Mouse (Mus musculus): ENCODE results near the gene Meis1.

Meis1 gene

DNA sequence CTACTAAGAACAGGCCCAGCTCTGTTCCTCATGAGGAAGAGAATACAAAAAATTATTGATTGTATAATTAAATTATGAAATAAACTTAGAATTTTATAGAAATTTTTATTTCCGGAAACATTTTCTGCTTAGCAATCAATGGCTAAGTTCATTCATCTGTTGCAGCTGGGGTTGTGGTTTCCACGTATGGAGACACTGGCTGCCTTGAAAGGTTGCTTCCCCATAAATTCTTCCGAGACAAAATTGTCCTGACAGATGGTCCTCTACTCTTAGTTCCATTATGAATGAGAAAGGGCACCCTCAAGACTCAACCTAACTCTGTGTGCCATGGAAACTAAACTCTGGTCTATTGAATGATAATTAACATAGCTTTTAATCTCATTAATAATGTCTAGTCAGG lies 111.9 kb downstream of the Meis1 start:
- no peak for DNase-seq (ENCODE audit: low spot score in 2 of 2)

DNA sequence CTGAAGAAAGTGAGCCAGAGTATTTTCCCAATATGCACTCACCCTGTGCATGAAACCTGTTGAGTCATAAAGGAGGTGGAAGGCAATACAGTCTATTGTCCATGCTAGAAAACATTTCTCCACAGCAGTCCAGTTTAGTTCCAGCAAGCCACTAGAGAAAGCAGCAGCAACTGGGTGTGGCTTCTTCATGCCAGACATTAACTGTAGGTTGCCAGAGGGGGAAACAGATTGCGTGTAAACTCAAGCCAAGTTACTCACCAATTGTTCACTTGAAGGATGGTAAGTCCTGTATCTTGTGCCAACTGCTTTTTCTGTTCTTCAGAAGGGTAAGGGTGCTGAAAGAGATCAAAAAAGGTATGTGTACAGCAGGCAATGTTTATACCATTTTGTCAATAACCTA lies 113.4 kb downstream of the Meis1 start:
- no peak for DNase-seq (ENCODE audit: low spot score in 2 of 2)

DNA sequence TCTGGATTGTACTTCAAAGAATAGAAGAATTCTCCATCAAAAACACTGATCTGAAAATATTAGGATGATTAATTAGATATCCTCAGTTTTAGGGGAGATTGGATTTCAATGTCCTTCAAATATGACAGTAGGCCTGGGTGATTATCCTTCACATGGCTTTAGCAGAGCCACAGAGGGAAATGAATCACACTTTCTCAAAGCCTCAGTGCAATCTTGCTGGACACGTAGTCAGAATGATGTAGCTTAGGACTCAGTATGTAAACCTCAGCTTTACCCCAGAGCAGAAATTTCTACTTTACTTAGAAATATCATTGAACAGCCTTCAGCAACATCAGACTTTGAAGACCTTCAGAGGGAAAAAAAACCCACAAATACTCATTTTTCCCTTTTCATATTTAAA lies 113.9 kb downstream of the Meis1 start:
- no peak for DNase-seq (ENCODE audit: low spot score in 2 of 2)

DNA sequence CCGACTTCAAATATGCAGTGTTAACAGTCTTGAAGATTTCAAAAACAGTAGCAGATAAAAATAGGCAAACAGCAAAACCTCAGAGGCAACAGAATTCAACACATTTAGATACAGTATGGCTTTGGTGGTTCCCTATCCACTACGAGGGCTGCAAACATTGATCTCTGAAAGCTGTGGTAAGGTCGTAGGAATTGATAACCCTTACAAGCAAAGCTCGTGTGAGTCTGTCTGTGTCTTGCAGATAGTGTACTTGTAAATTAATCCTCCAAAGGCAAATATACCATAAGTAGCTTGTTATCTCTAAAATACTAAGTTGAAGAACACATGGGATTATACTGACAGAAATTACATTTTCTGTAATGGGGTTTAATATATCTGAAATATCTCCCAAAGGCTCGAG lies 114.5 kb downstream of the Meis1 start:
- no peak for DNase-seq (ENCODE audit: low spot score in 2 of 2)

DNA sequence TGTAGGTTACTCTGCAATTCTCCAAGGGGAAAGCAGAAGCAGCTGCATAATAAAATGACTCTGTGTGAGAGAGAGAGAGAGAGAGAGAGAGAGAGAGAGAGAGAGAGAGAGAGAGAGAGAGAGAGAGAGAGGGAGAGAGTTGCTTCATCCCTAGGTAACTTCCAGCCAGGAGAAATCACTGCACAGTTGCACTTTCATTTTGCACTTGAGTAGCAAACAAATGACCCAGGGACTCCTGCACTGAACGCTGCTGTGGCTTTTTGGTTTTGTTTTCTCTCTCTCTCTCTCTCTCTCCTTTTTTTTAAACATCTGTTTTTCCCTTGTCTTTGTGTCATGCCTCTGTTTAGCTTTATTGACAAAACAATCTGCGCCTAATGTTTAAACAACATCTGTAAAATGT lies 118.3 kb downstream of the Meis1 start:
- no peak for DNase-seq (ENCODE audit: low spot score in 2 of 2)

DNA sequence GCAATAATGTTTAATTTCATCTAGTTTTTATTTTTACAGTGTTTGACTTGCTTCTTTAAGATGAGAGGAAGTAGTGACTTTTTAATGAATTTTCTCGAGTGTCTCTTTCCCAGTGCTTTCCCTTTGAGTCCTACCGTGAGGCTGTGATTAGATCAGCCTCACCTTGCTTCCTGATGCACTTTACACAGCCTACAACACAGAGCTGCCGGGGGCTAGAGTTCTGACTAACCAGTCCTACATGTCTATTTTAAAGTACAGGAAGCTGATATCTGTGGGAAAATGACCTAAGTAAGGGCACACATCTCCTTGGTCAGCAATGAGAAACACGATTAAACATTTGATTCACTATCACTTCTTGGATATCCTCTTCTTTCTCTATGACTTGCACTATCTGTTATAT lies 119.9 kb downstream of the Meis1 start:
- no peak for DNase-seq (ENCODE audit: low spot score in 2 of 2)

DNA sequence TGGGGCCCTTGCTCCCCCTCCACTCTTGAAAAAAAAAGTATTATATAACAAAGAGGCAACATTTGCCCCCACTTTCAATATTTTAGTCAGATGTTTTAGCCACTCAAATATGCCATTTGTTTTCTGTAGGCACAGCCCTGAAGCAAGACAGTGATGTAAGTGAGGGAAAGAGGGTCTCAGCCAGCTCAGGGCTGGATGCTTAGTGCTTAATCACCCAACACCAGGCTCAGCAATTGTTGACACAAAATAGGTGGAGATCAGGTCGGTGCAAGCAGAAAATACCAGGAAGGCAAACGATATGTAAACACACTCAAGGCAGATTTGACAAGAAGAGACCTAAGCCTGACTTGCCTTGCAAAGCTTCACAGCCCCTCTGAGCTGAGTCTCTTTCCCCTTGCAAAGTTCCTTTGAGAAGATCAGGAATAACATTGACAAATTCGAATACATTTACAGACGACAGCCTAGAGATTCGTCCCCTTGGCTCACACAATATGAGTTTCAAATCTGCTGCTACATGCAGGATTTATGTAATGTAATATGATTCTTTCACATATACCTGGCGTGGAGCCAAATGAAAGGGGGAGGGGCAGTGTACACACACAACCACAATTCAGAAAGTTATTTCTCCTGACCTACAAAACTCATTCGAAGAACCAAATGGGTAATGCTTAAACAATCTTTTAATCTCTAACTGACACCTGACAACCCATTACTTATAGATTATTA lies 120.7 kb downstream of the Meis1 start:
- no peak for DNase-seq (ENCODE audit: low spot score in 2 of 2)

DNA sequence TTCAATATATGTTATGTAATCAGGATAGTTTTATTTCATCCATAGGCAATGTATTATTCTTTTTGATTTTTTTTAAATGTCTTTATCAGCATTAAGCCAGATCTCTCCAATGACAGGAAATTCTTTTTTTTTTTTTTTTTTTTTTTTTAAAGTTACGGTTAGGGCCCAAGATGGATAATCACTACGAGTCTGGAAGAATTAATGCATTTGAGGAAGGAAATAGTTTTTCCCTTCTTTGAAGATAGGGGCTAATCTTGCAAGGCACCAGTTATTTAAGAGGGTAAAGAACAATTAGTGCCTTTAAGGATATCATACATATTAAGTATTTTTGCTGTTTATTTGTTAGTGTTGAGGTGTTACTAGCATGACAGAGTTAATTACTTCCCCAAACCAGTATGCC lies 121.5 kb downstream of the Meis1 start:
- DNase-seq (ENCODE audit: low spot score in 2 of 2) = no peak

DNA sequence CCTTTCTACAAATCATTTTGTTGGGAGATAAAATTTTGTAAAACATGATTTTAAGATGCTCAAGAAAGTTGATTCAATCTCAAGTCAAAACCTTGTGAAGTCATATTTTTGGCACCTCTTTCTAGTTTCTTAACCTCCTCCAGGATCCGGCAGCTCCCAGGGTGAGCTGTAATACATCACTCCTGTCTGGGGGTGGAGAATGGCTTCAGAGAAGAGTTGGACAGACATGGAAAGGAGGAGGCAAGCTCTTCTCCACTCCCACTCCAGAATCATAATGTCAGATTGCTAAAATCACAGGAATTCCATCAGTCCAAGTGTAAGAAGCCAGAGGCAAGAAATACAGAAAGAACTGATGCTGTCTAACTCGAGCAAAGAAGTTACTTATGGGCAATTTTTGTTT lies 126.3 kb downstream of the Meis1 start:
- no peak for DNase-seq (ENCODE audit: low spot score in 2 of 2)

DNA sequence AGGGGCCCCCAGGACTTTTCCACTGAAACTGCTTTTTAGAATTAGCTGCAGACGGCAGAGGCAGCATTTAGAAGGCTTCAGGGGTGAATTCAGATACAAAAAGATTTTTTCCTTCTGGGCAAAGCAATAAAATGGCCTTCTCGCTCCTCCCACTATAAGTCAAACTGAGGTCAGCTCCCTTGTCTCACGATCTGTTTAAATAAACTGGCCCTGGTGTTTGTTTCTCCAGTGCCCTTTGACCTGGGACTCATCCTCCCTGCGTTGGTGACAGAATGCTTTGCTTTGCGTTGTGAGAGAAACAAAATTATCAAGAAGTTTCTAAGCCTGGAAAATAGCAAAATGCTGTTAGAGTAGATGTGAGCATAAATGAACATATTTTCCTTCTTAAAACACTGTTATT lies 129.6 kb downstream of the Meis1 start:
- no peak for DNase-seq (ENCODE audit: low spot score in 2 of 2)

DNA sequence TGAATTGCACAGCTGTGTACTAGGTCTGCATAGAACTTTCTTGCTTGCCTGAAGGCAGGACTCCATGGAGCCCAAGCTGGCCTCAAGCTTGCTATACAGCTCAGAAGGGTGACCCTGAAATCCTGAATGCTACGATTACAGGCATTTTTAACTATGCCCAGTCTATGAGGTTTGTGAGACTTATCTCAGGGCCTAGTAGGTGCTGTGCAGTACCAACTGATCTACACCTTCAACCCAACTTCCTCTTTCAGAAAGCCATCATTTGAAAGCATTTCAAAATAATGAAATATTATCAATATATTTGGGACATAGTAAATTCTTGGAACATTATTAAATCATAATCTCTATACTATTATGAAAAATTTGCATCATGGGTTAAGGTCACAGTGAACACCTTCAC lies 130.1 kb downstream of the Meis1 start:
- DNase-seq (ENCODE audit: low spot score in 2 of 2) = no peak

DNA sequence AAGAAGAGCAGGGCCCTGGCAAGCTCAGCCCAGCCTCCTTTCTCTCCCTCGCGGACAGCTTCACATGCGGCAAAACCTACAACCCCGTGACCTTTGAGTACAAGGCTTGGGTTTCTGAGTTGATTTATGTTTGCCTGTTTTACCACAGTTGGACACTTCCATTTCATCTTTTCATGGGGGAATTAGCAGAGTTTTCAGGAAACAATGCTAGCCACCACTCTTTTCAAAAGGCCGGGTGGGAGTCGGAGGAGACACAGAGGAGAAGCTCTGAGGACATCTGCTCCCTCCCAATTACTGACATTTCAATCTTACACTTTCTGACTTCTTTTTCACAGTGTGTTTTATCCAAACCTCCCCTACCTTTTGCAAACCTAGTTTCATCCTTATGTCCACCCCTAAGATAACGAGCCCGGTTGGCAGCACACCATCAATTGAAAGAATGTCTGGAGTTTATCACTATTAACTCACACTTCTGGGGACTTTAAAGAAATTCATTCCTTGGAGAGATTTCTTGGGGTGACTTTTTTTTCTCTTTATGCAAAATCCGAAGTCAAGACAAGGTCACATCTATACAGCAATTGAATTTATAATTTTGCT lies 133.0 kb downstream of the Meis1 start:
- DNase-seq (ENCODE audit: low spot score in 2 of 2) = no peak

DNA sequence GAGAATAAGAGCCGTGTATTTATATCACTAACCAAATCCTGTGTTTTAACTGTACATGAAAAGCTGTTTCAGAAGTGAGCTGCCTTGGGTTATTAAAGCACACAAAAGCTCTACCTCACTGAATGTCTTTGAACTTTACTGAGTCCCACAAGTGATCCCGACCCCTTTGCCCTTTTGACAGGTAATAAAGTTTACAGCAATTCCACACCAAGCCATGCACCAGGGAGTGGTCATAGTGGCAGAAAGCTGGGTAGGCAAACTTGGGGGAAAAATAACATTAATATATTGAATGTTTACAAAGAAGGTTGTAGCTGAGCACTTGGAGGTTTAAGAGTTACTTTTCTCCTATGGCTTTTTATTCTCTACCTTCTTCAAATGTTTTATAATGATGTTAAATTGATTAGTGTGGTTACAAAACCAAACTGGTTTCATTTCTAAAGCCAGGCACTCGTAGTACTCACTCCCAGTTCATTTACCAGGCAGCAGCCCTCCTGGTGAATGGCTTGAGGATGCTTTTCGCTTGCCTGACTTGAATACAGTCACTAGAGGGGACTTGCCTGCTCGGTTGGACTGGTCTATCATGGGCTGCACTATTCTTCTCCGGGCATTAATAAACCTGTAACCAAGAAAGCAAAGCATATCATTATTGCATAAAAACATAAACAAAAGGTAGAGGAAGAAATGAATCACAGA lies 133.6 kb downstream of the Meis1 start:
- DNase-seq (ENCODE audit: low spot score in 2 of 2) = no peak

DNA sequence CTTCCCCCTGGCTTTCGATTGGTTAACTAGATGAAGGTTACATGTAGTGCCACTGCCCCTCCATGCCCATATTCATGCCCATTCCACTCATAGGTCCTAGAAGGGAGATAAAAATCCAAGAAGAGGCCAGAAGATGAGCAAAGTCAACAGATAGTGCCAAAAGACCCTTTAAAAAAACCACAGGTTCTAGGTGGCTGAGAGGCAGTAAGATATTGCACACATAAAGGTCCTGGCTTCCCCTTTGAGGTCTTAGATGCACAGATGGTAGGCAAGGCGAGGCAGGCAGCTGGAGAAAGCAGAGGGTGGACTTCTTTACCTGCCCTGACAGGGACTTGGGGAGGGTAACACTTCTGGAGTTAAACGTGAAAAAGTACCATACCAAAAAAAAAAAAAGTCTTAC lies 134.8 kb downstream of the Meis1 start:
- DNase-seq (ENCODE audit: low spot score in 2 of 2) = no peak

DNA sequence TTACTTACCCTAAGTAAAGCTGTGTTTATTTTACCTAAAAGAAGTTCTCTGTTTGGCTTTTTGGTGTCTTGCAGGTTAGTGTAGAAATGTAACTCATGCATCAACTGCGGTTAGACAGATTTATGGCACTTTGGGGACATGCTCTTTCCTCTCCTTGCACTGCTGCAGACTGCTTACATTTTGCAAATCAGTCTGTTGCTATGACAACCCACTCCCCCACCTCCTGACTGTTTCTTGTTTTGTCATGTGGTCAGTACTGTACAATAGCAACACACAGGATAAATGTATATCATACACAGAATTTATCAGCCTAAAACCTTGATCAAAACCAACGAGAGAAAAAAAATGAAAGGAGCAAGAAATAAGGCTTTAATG lies 135.3 kb downstream of the Meis1 start:
- no peak for DNase-seq (ENCODE audit: low spot score in 2 of 2)

DNA sequence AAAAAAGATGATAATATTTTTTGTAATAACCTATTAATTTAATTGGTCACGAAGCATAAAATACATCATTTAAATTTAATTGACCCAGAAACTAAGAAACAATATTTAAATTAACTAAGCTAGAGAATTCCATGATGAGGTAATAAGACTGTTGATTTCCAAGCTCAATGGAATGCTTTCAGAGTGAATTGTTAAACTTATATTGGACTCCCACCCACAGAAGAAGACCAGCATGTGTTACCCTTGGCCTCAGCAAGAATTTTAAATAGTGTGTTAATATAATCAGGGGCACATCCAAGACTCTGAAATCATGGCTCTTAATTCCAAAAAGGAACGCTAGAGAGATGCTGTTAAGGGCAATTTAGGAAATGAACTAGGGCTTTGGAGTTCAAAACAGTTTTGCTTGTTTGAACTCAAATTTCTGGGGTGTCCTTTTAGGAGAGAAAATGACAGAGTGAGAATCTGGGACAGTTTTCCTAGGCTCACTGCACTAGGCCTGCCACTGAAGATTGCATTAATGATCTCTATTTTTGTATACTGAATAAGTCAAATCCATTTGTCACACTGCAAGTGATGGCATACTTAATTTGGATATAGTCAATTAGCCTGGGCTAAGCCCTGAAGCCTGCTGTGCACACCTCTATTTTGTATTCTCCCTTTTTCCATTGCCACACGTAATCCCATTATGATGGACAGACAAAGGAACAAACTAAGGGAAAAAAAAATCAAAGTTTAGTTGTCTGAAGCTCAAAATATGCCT lies 135.9 kb downstream of the Meis1 start:
- DNase-seq (ENCODE audit: low spot score in 2 of 2) = no peak

DNA sequence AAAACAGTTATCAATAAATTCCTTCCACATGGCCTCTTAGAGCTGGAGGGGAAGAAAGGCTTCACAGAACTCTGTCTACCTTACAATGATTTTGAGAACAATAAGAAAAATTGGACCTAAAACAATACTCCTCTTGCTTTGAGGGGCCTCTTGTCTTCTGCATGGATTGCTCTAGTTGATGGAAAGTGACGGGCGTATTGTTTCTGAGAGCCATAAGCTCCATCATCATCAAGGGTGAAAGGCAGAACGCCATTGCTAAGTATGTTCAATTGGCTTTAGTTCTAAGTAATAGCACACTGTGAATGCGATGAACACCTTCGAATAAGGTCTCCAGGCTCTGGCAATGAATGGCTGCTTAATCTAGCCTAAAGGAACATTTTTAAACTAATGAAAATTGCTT lies 136.5 kb downstream of the Meis1 start:
- no peak for DNase-seq (ENCODE audit: low spot score in 2 of 2)

DNA sequence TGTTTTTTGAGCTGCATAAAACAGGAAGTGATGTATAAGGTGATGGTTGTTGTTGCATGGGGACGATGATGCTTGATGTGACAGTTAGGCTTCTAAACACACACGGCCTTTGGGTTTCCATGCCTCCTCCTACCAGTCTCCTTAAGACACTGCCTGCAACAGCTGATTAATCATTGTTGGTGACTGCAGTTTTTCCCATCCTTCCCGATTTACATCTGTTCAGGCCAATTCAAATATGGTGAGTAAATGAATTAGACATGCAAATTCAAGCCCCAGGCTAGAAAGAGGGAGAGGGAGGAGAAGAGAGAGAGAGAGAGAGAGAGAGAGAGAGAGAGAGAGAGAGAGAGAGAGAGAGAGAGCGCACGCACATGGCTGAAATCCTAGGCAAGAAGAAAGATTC lies 138.0 kb downstream of the Meis1 start:
- DNase-seq (ENCODE audit: low spot score in 2 of 2) = no peak

DNA sequence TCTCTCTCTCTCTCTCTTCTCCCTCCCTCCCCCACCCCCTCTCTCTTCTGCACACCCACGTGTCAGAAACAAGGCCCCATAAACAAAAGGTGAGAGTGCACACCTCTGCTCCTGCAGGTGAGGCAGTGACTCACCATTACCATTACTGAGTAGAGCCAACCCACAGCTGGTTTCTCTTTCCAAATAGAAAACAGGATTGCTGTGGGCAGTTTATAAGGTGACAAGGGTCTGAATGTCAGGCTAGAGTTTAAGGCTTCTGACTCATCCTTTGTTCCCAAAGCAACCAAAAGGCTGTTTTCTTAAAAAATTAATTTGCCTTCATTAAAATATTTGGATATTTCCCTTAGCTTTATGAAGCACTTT lies 139.3 kb downstream of the Meis1 start:
- no peak for DNase-seq (ENCODE audit: low spot score in 2 of 2)

DNA sequence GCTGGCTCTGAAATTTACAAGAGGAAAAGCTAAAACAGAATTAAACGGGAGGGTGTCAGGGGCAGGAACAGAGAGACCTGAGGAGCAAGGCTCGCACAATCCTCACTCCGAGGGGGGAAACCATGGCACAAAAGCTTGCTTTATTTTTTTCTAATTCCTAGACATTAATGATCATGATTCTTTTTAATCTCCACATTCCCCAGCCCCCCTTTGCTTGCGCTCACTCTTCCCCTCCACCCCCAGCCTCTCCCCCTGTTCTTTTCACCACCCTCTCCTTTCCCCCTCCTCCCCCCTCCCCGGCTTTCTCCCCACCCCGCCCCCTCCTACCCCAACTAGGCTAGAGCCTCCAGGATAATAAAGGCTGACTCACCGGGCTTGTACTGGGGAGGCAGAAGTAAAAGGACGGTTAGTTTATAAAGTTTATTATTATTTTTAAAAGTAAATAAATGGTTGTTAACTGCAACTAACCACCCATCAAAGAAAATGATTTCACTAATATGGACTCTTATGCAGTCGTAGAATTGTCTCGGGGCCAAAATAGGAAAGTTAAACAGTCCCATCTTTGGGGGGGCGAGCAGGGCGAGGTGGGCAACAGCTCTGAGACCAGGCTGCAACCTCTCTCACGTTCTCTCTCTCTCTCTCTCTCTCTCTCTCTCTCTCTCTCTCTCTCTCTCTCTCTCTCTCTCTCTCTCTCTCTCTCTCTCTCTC lies 139.9 kb downstream of the Meis1 start:
- no peak for DNase-seq (ENCODE audit: low spot score in 2 of 2)

DNA sequence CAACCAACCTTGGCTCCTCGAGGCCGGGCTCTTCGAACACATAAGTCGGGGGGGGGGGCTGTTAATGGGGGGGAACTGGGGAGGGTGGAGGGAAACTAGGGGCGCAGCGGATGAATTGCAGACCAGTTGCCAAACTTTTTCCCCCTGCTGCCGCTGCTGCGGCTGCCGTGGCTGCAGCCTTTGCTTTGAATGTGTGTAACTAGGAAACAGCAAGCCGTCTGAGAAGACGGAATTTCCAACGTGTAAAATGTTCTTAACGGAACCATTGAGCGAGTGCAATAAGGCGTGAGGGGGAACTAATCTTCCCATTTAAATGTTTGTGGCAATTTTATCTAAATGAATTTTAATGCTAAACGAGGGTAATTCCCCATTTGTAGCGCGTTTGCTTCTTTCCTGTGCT lies 140.8 kb downstream of the Meis1 start:
- DNase-seq (ENCODE audit: low spot score in 2 of 2) = no peak

DNA sequence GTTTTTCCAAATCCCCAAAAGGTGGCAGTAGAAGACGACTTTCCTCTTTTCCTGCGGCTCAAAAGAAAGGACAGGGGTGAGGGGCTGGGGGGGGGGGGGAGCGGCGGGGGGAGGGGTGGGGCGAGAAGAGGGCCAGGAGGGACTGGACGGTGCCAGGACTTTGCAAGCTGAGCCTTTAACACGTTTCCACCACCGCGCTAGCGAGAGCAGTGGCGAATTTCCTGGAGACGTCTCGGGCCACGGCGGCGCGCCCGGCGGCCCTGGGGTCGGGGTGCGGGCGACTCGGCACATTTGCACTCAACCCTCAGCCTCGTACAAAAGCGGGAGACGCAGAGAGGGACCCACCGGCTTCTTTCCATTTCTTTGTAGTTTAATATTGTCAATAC lies 141.2 kb downstream of the Meis1 start:
- peak in 1 of 2 experiments; percentile 33 for DNase-seq (ENCODE audit: low spot score in 2 of 2)

Measured in spleen, postnatal 10 days (tissue).